Mouse (Mus musculus): Measurements from ENCODE around the gene Magi2. TPM values are rescaled to one million over a fixed set of nuclear protein-coding genes. Genes with fewer than 3 reads are reported as not detected.

Gene Magi2
- total RNA-seq, 2 experiments from 2014 or later: 5.4 to 7.1 TPM

- DNase-seq (ENCODE audit: low spot score): no peak
- intact Hi-C loops (cut with DNase I): no loop called here
Measured at GRCm38 (mm10) chr5:20668736-20669355, 1442.0 kb downstream of the Magi2 start.

GRCm38 (mm10) chr5:20669456-20669855 is 1442.6 kb downstream of the Magi2 start:
- intact Hi-C loops (cut with DNase I): no loop called here
- no peak for DNase-seq (ENCODE audit: low spot score)

GRCm38 (mm10) chr5:20671826-20672225 is 1445.0 kb downstream of the Magi2 start:
- DNase-seq (ENCODE audit: low spot score): no peak
- intact Hi-C loops (cut with DNase I): no loop called here

GRCm38 (mm10) chr5:20674523-20674922 is 1447.7 kb downstream of the Magi2 start:
- DNase-seq (ENCODE audit: low spot score): no peak
- intact Hi-C loops (cut with DNase I): no loop called here

GRCm38 (mm10) chr5:20675163-20675665 is 1448.4 kb downstream of the Magi2 start:
- DNase-seq (ENCODE audit: low spot score): no peak
- intact Hi-C loops (cut with DNase I): no loop called here

GRCm38 (mm10) chr5:20676193-20676871 is 1449.5 kb downstream of the Magi2 start:
- intact Hi-C loops (cut with DNase I): no loop called here
- DNase-seq (ENCODE audit: low spot score): no peak

GRCm38 (mm10) chr5:20677246-20677645 is 1450.4 kb downstream of the Magi2 start:
- intact Hi-C loops (cut with DNase I): no loop called here
- DNase-seq (ENCODE audit: low spot score): no peak

- no peak for DNase-seq (ENCODE audit: low spot score)
- intact Hi-C loops (cut with DNase I): no loop called here
Measured at GRCm38 (mm10) chr5:20678573-20678972, 1451.7 kb downstream of the Magi2 start.

- intact Hi-C loops (cut with DNase I): no loop called here
- no peak for DNase-seq (ENCODE audit: low spot score)
Measured at GRCm38 (mm10) chr5:20679920-20680319, 1453.1 kb downstream of the Magi2 start.

GRCm38 (mm10) chr5:20680833-20681530 is 1454.1 kb downstream of the Magi2 start:
- no peak for DNase-seq (ENCODE audit: low spot score)
- intact Hi-C loops (cut with DNase I): no loop called here

GRCm38 (mm10) chr5:20681660-20682059 is 1454.8 kb downstream of the Magi2 start:
- intact Hi-C loops (cut with DNase I): no loop called here
- no peak for DNase-seq (ENCODE audit: low spot score)

- no peak for DNase-seq (ENCODE audit: low spot score)
- intact Hi-C loops (cut with DNase I): no loop called here
Measured at GRCm38 (mm10) chr5:20682208-20682607, 1455.4 kb downstream of the Magi2 start.

GRCm38 (mm10) chr5:20684112-20684511 is 1457.3 kb downstream of the Magi2 start:
- DNase-seq (ENCODE audit: low spot score): no peak

GRCm38 (mm10) chr5:20692230-20692629 is 1465.4 kb downstream of the Magi2 start:
- intact Hi-C loops (cut with DNase I): no loop called here
- DNase-seq (ENCODE audit: low spot score): no peak

More at GRCm38 (mm10) chr5:20684112-20684511, 1457.3 kb downstream of the Magi2 start:
- intact Hi-C loops (cut with DNase I): no loop called here

- intact Hi-C loops (cut with DNase I): no loop called here
- DNase-seq (ENCODE audit: low spot score): no peak
Measured at GRCm38 (mm10) chr5:20699116-20699515, 1472.3 kb downstream of the Magi2 start.

GRCm38 (mm10) chr5:20701483-20702421 is 1474.9 kb downstream of the Magi2 start:
- intact Hi-C loops (cut with DNase I): loop anchor here (2.0 to 5.0 kb wide), 4 partner anchors 71 to 1271 kb away; no protein-coding TSS in a partner anchor
- peak; percentile 85 for DNase-seq (ENCODE audit: low spot score)

- intact Hi-C loops (cut with DNase I): loop anchor here (5.0 kb wide), 2 partner anchors 70 to 1180 kb away; no protein-coding TSS in a partner anchor
- no peak for DNase-seq (ENCODE audit: low spot score)
Measured at GRCm38 (mm10) chr5:20702480-20703303, 1475.9 kb downstream of the Magi2 start.

GRCm38 (mm10) chr5:20703304-20703700 is 1476.5 kb downstream of the Magi2 start:
- intact Hi-C loops (cut with DNase I): loop anchor here (5.0 kb wide), 2 partner anchors 69 to 1181 kb away; no protein-coding TSS in a partner anchor

More at GRCm38 (mm10) chr5:20703304-20703700, 1476.5 kb downstream of the Magi2 start:
- no peak for DNase-seq (ENCODE audit: low spot score)
